Mouse (Mus musculus): ENCODE measurements around the gene H2al1j.
A peak's percentile ranks its signal among the peaks of the same experiment; 100 is the strongest.
"Not testable (repeated sequence)": the region's sequence is repeated elsewhere in the genome, so short reads cannot be mapped to it uniquely, and the experiment has no call there.

Gene H2al1j

DNA sequence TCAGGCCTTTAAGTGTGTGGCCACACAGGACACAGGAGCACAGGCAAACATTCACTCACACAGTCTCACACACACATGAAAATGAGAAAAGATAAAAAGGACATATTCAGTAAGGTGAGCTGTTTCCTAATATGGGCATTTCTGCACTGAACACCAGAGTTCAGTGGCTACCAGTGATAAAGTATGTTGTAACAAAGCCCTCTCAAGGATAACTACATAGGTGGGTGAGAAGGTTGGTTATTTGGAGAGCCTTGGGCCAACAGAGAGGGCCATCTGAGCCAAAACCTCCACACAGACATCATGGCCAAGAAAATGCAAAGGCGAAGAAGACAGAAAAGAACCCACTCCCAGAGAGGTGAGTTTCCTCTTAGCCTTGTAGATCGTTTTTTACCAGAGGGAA is at the start of gene H2al1j:
Gene H2al1j (plus strand): TSS at position 301 of the 400 bp plus-strand sequence.
- not testable (repeated sequence) for DNase-seq

GRCm38 (mm10) chrX:11280741-11281140 is 46.9 kb upstream of the H2al1j start:
- no peak for DNase-seq

- DNase-seq: peak; percentile 3 to 19
Measured at GRCm38 (mm10) chrX:11288306-11288882, 39.2 kb upstream of the H2al1j start.

- DNase-seq: no peak
Measured at GRCm38 (mm10) chrX:11289244-11289643, 38.4 kb upstream of the H2al1j start.

DNA sequence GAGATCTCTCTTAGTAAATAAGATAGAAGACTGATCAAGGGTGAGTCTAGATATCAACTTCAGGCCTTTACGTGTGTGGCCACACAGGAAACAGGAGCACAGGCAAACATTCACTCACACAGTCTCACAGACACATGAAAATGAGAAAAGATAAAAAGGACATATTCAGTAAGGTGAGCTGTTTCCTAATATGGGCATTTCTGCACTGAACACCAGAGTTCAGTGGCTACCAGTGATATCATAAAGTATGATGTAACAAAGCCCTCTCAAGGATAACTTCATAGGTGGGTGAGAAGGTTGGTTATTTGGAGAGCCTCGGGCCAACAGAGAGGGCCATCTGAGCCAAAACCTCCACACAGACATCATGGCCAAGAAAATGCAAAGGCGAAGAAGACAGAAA is 28.7 kb upstream of the H2al1j start, which contains the start of gene H2al1a:
Gene H2al1a (plus strand): TSS at position 301 of the 400 bp plus-strand sequence.
- not testable (repeated sequence) for DNase-seq

- not testable (repeated sequence) for DNase-seq
Measured at GRCm38 (mm10) chrX:11302132-11302531, 25.5 kb upstream of the H2al1j start, which contains the start of gene H2al1b. H2al1b (plus strand) TSS chrX:11302432.

DNA sequence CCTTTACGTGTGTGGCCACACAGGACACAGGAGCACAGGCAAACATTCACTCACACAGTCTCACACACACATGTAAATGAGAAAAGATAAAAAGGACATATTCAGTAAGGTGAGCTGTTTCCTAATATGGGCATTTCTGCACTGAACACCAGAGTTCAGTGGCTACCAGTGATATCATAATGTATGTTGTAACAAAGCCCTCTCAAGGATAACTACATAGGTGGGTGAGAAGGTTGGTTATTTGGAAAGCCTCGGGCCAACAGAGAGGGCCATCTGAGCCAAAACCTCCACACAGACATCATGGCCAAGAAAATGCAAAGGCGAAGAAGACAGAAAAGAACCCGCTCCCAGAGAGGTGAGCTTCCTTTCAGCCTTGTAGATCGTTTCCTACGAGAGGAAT is 22.3 kb upstream of the H2al1j start, which contains the start of gene H2al1c:
Gene H2al1c (plus strand): TSS at position 301 of the 400 bp plus-strand sequence.
- DNase-seq: not testable (repeated sequence)

DNA sequence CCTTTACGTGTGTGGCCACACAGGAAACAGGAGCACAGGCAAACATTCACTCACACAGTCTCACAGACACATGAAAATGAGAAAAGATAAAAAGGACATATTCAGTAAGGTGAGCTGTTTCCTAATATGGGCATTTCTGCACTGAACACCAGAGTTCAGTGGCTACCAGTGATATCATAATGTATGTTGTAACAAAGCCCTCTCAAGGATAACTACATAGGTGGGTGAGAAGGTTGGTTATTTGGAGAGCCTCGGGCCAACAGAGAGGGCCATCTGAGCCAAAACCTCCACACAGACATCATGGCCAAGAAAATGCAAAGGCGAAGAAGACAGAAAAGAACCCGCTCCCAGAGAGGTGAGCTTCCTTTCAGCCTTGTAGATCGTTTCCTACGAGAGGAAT is 19.1 kb upstream of the H2al1j start, which contains the start of gene H2al1d:
Gene H2al1d (plus strand): TSS at position 301 of the 400 bp plus-strand sequence.
- not testable (repeated sequence) for DNase-seq

DNA sequence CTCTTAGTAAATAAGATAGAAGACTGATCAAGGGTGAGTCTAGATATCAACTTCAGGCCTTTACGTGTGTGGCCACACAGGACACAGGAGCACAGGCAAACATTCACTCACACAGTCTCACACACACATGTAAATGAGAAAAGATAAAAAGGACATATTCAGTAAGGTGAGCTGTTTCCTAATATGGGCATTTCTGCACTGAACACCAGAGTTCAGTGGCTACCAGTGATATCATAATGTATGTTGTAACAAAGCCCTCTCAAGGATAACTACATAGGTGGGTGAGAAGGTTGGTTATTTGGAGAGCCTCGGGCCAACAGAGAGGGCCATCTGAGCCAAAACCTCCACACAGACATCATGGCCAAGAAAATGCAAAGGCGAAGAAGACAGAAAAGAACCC is 16.0 kb upstream of the H2al1j start, which contains the start of gene H2al1e:
Gene H2al1e (plus strand): TSS at position 301 of the 400 bp plus-strand sequence.
- not testable (repeated sequence) for DNase-seq

DNA sequence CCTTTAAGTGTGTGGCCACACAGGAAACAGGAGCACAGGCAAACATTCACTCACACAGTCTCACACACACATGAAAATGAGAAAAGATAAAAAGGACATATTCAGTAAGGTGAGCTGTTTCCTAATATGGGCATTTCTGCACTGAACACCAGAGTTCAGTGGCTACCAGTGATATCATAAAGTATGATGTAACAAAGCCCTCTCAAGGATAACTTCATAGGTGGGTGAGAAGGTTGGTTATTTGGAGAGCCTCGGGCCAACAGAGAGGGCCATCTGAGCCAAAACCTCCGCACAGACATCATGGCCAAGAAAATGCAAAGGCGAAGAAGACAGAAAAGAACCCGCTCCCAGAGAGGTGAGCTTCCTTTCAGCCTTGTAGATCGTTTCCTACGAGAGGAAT is 12.8 kb upstream of the H2al1j start, which contains the start of gene H2al1f:
Gene H2al1f (plus strand): TSS at position 301 of the 400 bp plus-strand sequence.
- not testable (repeated sequence) for DNase-seq

DNA sequence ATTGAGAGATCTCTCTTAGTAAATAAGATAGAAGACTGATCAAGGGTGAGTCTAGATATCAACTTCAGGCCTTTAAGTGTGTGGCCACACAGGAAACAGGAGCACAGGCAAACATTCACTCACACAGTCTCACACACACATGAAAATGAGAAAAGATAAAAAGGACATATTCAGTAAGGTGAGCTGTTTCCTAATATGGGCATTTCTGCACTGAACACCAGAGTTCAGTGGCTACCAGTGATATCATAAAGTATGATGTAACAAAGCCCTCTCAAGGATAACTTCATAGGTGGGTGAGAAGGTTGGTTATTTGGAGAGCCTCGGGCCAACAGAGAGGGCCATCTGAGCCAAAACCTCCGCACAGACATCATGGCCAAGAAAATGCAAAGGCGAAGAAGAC is 9.7 kb upstream of the H2al1j start, which contains the start of gene H2al1g:
Gene H2al1g (plus strand): TSS at position 301 of the 400 bp plus-strand sequence.
- DNase-seq: not testable (repeated sequence)

- DNase-seq: not testable (repeated sequence)
Measured at GRCm38 (mm10) chrX:11321192-11321591, 6.4 kb upstream of the H2al1j start, which contains the start of gene H2al1h. H2al1h (plus strand) TSS chrX:11321492.

DNA sequence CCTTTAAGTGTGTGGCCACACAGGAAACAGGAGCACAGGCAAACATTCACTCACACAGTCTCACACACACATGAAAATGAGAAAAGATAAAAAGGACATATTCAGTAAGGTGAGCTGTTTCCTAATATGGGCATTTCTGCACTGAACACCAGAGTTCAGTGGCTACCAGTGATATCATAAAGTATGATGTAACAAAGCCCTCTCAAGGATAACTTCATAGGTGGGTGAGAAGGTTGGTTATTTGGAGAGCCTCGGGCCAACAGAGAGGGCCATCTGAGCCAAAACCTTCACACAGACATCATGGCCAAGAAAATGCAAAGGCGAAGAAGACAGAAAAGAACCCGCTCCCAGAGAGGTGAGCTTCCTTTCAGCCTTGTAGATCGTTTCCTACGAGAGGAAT is 3.3 kb upstream of the H2al1j start, which contains the start of gene H2al1i:
Gene H2al1i (plus strand): TSS at position 301 of the 400 bp plus-strand sequence.
- DNase-seq: not testable (repeated sequence)

DNA sequence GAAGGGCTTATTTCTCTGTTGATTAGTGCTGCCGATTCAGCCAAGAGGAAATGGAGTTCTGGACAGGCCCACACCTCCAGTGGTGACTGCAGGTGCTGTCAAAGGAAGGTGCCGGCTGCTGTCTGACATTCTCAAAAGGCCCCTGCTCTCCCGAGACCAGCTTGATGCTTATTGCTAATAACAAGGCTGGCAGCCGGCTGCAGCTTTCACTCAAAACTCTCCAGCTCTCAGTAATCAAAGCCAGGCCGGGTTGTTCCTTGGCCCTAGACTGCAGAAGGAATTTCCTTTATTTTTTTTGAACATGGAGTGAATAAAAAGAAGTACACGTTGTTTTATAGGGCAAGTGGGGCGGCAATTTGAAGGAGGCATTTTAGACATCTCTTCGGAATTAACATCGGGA is 18.1 kb downstream of the H2al1j start:
- peak; percentile 27 to 35 for DNase-seq

DNA sequence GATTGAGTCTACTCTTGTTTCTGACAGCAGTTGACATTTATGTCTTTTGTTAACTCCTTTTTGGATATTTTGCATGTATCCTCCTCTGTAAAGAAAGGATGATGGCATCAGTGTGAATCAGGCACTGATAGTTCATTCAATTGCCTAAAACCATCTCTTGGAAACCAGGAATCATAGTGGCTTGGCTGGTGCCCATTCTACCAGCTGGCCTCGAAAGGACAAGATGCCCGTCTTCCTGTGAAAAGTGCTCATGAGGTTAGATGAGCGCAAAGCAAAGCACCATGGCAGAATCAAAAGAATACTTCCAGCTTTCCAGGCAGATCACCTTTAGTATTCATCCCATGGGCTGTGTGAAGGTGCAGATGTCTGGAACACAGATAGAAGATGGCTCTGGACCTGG is 19.1 kb downstream of the H2al1j start:
- DNase-seq: peak; percentile 32 to 57

DNA sequence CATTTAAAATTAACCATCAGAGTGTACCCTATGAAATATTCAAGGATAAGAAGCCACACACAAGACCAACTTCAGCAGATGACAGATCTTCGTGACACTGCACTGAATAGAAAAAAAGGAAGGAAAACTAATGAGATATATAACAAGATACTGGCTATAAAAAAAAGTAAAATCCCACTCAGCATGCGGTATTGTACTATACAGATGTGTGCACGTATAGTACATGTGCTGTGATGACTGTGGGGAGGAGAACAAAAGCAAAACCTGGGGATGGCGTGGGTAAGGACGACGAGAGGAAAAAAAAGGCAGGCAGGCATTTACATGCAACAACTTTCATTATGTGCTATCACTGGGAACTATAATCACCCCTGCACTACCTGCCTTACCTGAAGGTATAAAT is 33.2 kb downstream of the H2al1j start:
- DNase-seq: no peak

- DNase-seq: no peak
Measured at GRCm38 (mm10) chrX:11361261-11361660, 33.6 kb downstream of the H2al1j start.

GRCm38 (mm10) chrX:11363890-11364289 is 36.3 kb downstream of the H2al1j start:
- peak; percentile 71 to 74 for DNase-seq

DNA sequence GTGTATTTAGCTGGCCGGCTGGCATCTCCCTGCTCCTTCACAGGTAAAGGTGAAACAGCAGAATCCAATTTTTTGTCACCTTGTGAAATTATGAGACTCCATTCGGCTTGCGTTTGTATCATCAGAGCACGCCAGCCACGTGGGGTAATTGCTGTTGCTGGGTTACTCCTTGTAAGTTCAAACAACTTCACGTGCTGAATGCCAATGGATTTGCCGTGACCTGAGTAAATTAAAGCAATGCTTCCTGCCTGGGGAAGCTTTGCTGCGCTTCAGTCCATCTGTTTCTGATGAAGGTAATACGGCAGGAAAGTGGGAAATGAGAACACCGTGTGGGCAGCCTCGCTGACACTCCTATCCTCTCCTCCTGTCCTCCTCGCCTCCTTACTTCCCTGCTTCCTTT is 37.5 kb downstream of the H2al1j start:
- DNase-seq: no peak
